Comparison of ENCODE assay signal across 26 mouse cellular contexts in the genomic region with DNA sequence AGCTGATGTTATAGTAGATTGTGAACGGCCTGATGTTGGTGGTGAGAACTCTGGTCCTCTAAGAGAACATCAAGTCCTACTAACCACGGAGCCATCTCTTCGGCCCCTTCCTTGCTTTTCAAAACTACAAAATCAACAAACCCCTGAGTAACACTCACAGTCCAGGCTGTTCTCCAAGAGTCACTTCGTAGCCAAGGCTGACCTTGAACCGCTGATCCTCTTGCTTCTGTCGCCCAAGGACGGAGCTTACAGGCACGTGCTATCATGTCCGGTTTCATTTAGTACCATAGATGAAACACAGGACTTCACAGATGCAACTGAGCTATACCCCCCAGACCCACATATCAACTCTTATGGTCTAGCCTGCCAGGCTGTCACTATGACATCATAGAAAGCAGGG.
DNase-seq lines count a peak whose midpoint lies in the region; ATAC-seq lines count a peak whose summit lies in the region.
"Had no signal": no experiment of that assay in that cellular context is flagged by ENCODE, and none has a peak within 500 bp of the region (broad histone marks: within the 10 kb centered on the region; RNA-seq: fewer than 3 reads in every experiment).

No protein-coding gene starts in this region.

- H3K4me3 ChIP-seq in hindbrain, embryonic 13.5 days: no peak overlapping the region
- no peak overlapping the region for H3K4me3 ChIP-seq in hindbrain, embryonic 11.5 days (ENCODE audit: low read depth, low read length)
- H3K4me3 ChIP-seq: embryonic facial prominence, embryonic 13.5 days; embryonic facial prominence, embryonic 15.5 days; erythroblast, embryonic 14.5 days; forebrain, embryonic 10.5 days; forebrain, embryonic 12.5 days had no signal

- peak; percentile 51 to 68 for DNase-seq in adrenal gland, adult (ENCODE audit: inconsistent age in 2 of 2, low spot score in 1 of 2)
- DNase-seq in adrenal gland, adult 8-10 months: no peak
- peak; percentile 28 for DNase-seq in adrenal gland, postnatal 14 days
- no peak for DNase-seq in adrenal gland, postnatal 4 days (ENCODE audit: low spot score in 2 of 2)
- no peak for DNase-seq in hindbrain, embryonic 11.5 days (ENCODE audit: low spot score)
- DNase-seq in adrenal gland, postnatal 36 days: peak; percentile 39 to 46
- DNase-seq: B cell, adult 2 months; cerebellum, adult 11 months; cerebellum, adult 18-20 months; cerebellum, adult 8-10 months; cerebellum, adult 9-11 months; cerebellum, postnatal 36 days; embryo, embryonic 11 days had no signal

- WGBS in hindbrain, embryonic 13.5 days: 96% methylated on average over 9 of the region's 9 CpGs
- WGBS in hindbrain, embryonic 11.5 days: 93% methylated on average over 9 of the region's 9 CpGs

- H3K27ac ChIP-seq in hindbrain, embryonic 13.5 days: no peak overlapping the region
- H3K27ac ChIP-seq in hindbrain, embryonic 11.5 days (ENCODE audit: low read depth, low read length): no peak overlapping the region
- H3K27ac ChIP-seq: embryonic facial prominence, embryonic 13.5 days; embryonic facial prominence, embryonic 15.5 days; forebrain, embryonic 10.5 days; forebrain, embryonic 12.5 days had no signal

- H3K36me3 ChIP-seq in hindbrain, embryonic 13.5 days: no peaks in the 10 kb centered on the region
- no peaks in the 10 kb centered on the region for H3K36me3 ChIP-seq in hindbrain, embryonic 11.5 days (ENCODE audit: control insufficient read depth, insufficient read depth, low read length)
- H3K36me3 ChIP-seq: embryonic facial prominence, embryonic 13.5 days; embryonic facial prominence, embryonic 15.5 days; forebrain, embryonic 10.5 days; forebrain, embryonic 12.5 days; G1E had no signal

- H3K4me1 ChIP-seq in hindbrain, embryonic 13.5 days (replicated peaks): no peaks in the 10 kb centered on the region
- no peaks in the 10 kb centered on the region for H3K4me1 ChIP-seq in hindbrain, embryonic 11.5 days (replicated peaks; ENCODE audit: control insufficient read depth, insufficient read depth, low read length)
- H3K4me1 ChIP-seq: embryonic facial prominence, embryonic 13.5 days; forebrain, embryonic 12.5 days had no signal

- H3K9ac ChIP-seq in hindbrain, embryonic 13.5 days: no peak overlapping the region
- no peak overlapping the region for H3K9ac ChIP-seq in hindbrain, embryonic 11.5 days (ENCODE audit: low read depth, low read length)
- H3K9ac ChIP-seq: embryonic facial prominence, embryonic 13.5 days; embryonic facial prominence, embryonic 15.5 days; forebrain, embryonic 12.5 days had no signal

- no peaks in the 10 kb centered on the region for H3K9me3 ChIP-seq in hindbrain, embryonic 13.5 days
- H3K9me3 ChIP-seq in hindbrain, embryonic 11.5 days (ENCODE audit: control insufficient read depth, low read length): no peaks in the 10 kb centered on the region
- H3K9me3 ChIP-seq: embryonic facial prominence, embryonic 13.5 days; embryonic facial prominence, embryonic 15.5 days; forebrain, embryonic 10.5 days; forebrain, embryonic 12.5 days; G1E had no signal

- H3K4me2 ChIP-seq in hindbrain, embryonic 13.5 days: no peak overlapping the region
- no peak overlapping the region for H3K4me2 ChIP-seq in hindbrain, embryonic 11.5 days (replicated peaks; ENCODE audit: low read depth, low read length)
- H3K4me2 ChIP-seq: embryonic facial prominence, embryonic 13.5 days; embryonic facial prominence, embryonic 15.5 days; forebrain, embryonic 12.5 days had no signal

- peaks cover 10% of the 10 kb centered on the region; the same call in 1 of the 2 replicates for H3K27me3 ChIP-seq in hindbrain, embryonic 13.5 days
- no peaks in the 10 kb centered on the region for H3K27me3 ChIP-seq in hindbrain, embryonic 11.5 days (ENCODE audit: control insufficient read depth, insufficient read depth, low read length)
- H3K27me3 ChIP-seq: CH12.LX; embryonic facial prominence, embryonic 15.5 days; Patski had no signal

- 0 out of 2 replicates have a peak, but pooled peaks have one; percentile 13 for ATAC-seq in hindbrain, embryonic 13.5 days (ENCODE audit: low FRiP score)
- no peak for ATAC-seq in hindbrain, embryonic 11.5 days (ENCODE audit: low FRiP score)
- ATAC-seq: activated CD4-positive, CD25-positive, alpha-beta regulatory T cell, adult 4 months; CD4-positive, CD25-positive, alpha-beta regulatory T cell, adult 4 months; forebrain, embryonic 14.5 days; forebrain, embryonic 16.5 days; Patski had no signal

Comparison
In these comparisons a context has a peak if more than half of its experiments do, and no peak if none do; other contexts are left out.
1. DNase-seq: peak in adrenal gland, adult (2 of 2), adrenal gland, postnatal 14 days (single experiment) and adrenal gland, postnatal 36 days (2 of 2); none in adrenal gland, adult 8-10 months (single experiment), adrenal gland, postnatal 4 days (0 of 2) and hindbrain, embryonic 11.5 days (single experiment).